ENCODE assay signal across 8 mouse cellular contexts in genomic region chr11:116852291-116852890, GRCm38 (mm10). TPM values are rescaled to one million over a fixed set of nuclear protein-coding genes. Genes with fewer than 3 reads are reported as not detected.
DNase-seq lines count a peak whose midpoint lies in the region; ATAC-seq lines count a peak whose summit lies in the region.

TSS of gene Mfsd11 (plus strand) at chr11:116852440.

- peaks cover 19% of the 10 kb centered on the region for H3K4me1 ChIP-seq in embryonic facial prominence, embryonic 15.5 days
- peaks cover 11% of the 10 kb centered on the region; the same call in 1 of the 2 replicates for H3K4me1 ChIP-seq in kidney, embryonic 14.5 days (ENCODE audit: control insufficient read depth, insufficient read depth, low read length)

- H3K4me2 ChIP-seq in embryonic facial prominence, embryonic 15.5 days (replicated peaks), result peak within 1 kb of the TSS; percentile 79
- peak within 1 kb of the TSS; percentile 74 for H3K4me2 ChIP-seq in kidney, embryonic 14.5 days (replicated peaks; ENCODE audit: low read depth, low read length)

- under 1% methylated on average over 76 of the region's 91 CpGs for WGBS in embryonic facial prominence, embryonic 15.5 days
- under 1% methylated on average over 55 of the region's 91 CpGs for WGBS in kidney, embryonic 14.5 days

- DNase-seq in layer of hippocampus, adult 11-12 months (ENCODE audit: low spot score), result peak; percentile 79
- DNase-seq in layer of hippocampus, adult 9-10 months (ENCODE audit: low spot score), result no peak
- peak; percentile 78 to 79 for DNase-seq in heart, adult 9 months (ENCODE audit: low spot score in 2 of 2)
- DNase-seq in liver, result peak; percentile 90
- DNase-seq in monocyte, adult 2 months (ENCODE audit: low read depth in 1 of 2, low spot score in 2 of 2), result peak; percentile 12 to 57
- peak; percentile 84 to 86 for DNase-seq in spleen, postnatal 36 days (ENCODE audit: low spot score in 2 of 2)

- no peaks in the 10 kb centered on the region for H3K27me3 ChIP-seq in embryonic facial prominence, embryonic 15.5 days
- H3K27me3 ChIP-seq in kidney, embryonic 14.5 days (ENCODE audit: control insufficient read depth, insufficient read depth, low read length), result no peaks in the 10 kb centered on the region

- peak within 1 kb of the TSS; percentile 100 for H3K27ac ChIP-seq in embryonic facial prominence, embryonic 15.5 days (replicated peaks)
- peak within 1 kb of the TSS; percentile 97 for H3K27ac ChIP-seq in kidney, embryonic 14.5 days (ENCODE audit: low read depth, low read length)

- H3K9me3 ChIP-seq in embryonic facial prominence, embryonic 15.5 days (replicated peaks), result no peaks in the 10 kb centered on the region
- H3K9me3 ChIP-seq in kidney, embryonic 14.5 days (ENCODE audit: control insufficient read depth, low read length), result no peaks in the 10 kb centered on the region

- peak within 1 kb of the TSS; percentile 90 for H3K9ac ChIP-seq in embryonic facial prominence, embryonic 15.5 days
- peak within 1 kb of the TSS; percentile 100 for H3K9ac ChIP-seq in kidney, embryonic 14.5 days (ENCODE audit: low read depth, low read length)

- H3K36me3 ChIP-seq in embryonic facial prominence, embryonic 15.5 days, result peaks cover 26% of the 10 kb centered on the region
- peaks cover 46% of the 10 kb centered on the region for H3K36me3 ChIP-seq in kidney, embryonic 14.5 days (ENCODE audit: control insufficient read depth, insufficient read depth, low read length)

- peak; percentile 71 for ATAC-seq in embryonic facial prominence, embryonic 15.5 days (ENCODE audit: insufficient number of reproducible peaks, low FRiP score, low TSS enrichment, low read depth)
- peak; percentile 47 for ATAC-seq in kidney, embryonic 14.5 days (ENCODE audit: low FRiP score, low TSS enrichment)

- peak within 1 kb of the TSS; percentile 98 for H3K4me3 ChIP-seq in embryonic facial prominence, embryonic 15.5 days (replicated peaks)
- H3K4me3 ChIP-seq in kidney, embryonic 14.5 days (ENCODE audit: low read length), result peak within 1 kb of the TSS; percentile 98

RNA-seq across cellular contexts. Expression of gene Mfsd11, which starts in this region (rescaled TPM):
- polyA plus RNA-seq in embryonic facial prominence, embryonic 15.5 days (2015; fragmentation: Nextera tagmentation; extraction: Ambion mirVana), result 44.8 and 51.2 TPM in 2 replicates
- 24.9 and 35.0 TPM in 2 replicates for polyA plus RNA-seq in kidney, embryonic 14.5 days (2014; fragmentation: Nextera tagmentation; extraction: Ambion mirVana)
